12 mouse cellular contexts compared by ENCODE assay signal in genomic region chr3:145356865-145357487, GRCm38 (mm10).
"Had no signal": no experiment of that assay in that cellular context is flagged by ENCODE, and none has a peak within 500 bp of the region (broad histone marks: within the 10 kb centered on the region; RNA-seq: fewer than 3 reads in every experiment).

No protein-coding gene starts in this region.

- H3K9me3 ChIP-seq: limb, embryonic 10.5 days; liver, embryonic 15.5 days; midbrain, embryonic 13.5 days had no signal

- H3K4me3 ChIP-seq: left cerebral cortex, adult 2 months; limb, embryonic 10.5 days; liver, embryonic 15.5 days; midbrain, embryonic 13.5 days had no signal

- H3K36me3 ChIP-seq: limb, embryonic 10.5 days; liver, embryonic 15.5 days; midbrain, embryonic 13.5 days had no signal

- DNase-seq: kidney, postnatal 10 days; lung, adult 2 months; right cerebral cortex, postnatal 4 days; spleen, adult 18-20 months; thymus, postnatal 4 days had no signal

- H3K4me2 ChIP-seq: liver, embryonic 11.5 days; liver, embryonic 15.5 days; midbrain, embryonic 13.5 days had no signal

- H3K27me3 ChIP-seq: liver, embryonic 15.5 days; midbrain, embryonic 13.5 days had no signal

- H3K9ac ChIP-seq: liver, embryonic 15.5 days; midbrain, embryonic 13.5 days had no signal

- H3K4me1 ChIP-seq: limb, embryonic 10.5 days; liver, embryonic 15.5 days; midbrain, embryonic 13.5 days had no signal

- H3K27ac ChIP-seq: left cerebral cortex, adult 2 months; limb, embryonic 10.5 days; liver, embryonic 15.5 days; midbrain, embryonic 13.5 days had no signal

- ATAC-seq: hindbrain, embryonic 16.5 days; inflammation-experienced regulatory T-cells, adult 6 months; midbrain, embryonic 13.5 days had no signal
